Mouse (Mus musculus): ENCODE measurements around the gene Gm1604a. TPM values are rescaled to one million over a fixed set of nuclear protein-coding genes. Genes with fewer than 3 reads are reported as not detected.
"Not testable (repeated sequence)": the region's sequence is repeated elsewhere in the genome, so short reads cannot be mapped to it uniquely, and the experiment has no call there.

The Gm1604a gene
- polyA plus RNA-seq, 1 experiment from 2014 or later = not detected

DNA sequence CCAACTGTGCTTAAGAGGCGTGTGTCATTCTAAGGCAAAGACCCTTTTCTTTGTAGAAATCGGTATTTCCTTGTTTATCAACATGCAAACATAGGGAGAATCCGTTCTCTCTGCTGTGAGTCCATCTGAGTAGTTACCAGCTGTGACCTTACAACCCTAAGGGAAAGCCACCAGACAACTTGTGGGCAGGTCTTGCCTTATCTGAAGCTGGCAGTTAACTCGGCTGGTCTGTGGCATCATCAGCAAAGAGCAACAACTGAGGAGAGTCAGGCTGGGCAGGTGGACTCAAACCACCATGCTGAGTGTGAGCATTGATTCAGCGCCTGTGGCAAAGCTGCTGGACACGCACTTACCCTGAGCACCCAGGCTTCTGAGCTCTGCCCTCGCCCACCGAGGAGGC, 90.9 kb downstream of the Gm1604a start:
- H3K27me3 ChIP-seq (ENCODE audit: control insufficient read depth, insufficient read depth, low read length); H3K4me2 ChIP-seq (ENCODE audit: low read depth, low read length): not testable (repeated sequence)

DNA sequence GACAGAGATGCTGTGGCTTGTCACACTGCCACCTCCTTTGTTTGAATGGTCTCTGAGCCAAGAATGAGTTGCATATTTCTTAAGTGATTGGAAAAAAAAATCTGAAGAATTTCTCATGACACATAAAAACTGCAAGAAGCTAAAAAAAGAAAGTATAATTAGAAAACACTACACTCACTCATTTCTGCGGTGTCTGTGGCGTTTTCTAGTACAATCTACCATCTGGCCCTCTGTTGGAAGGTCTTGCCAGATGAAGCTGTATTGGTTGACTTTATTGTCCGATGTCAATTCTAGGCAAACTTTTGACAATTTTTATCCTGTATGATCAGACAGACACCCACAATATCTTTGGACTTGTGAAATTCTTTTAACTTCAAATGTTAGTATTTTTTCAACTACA, 95.5 kb downstream of the Gm1604a start:
- not testable (repeated sequence) for H3K27ac ChIP-seq (replicated peaks; ENCODE audit: low read depth, low read length); DNase-seq (ENCODE audit: low spot score); H3K36me3 ChIP-seq (replicated peaks; ENCODE audit: control insufficient read depth, insufficient read depth, low read depth, low read length); H3K27me3 ChIP-seq (ENCODE audit: control insufficient read depth, insufficient read depth, low read length); H3K9ac ChIP-seq (replicated peaks; ENCODE audit: low read length); H3K4me3 ChIP-seq (ENCODE audit: low read depth, low read length); H3K9me3 ChIP-seq (replicated peaks; ENCODE audit: control insufficient read depth, low read length); H3K4me1 ChIP-seq (ENCODE audit: control insufficient read depth, insufficient read depth, low read length); H3K4me2 ChIP-seq (ENCODE audit: low read depth, low read length); ATAC-seq (replicated peaks; ENCODE audit: insufficient number of reproducible peaks, low FRiP score, low TSS enrichment, low read depth)
- WGBS = 89% methylated on average over 3 of the region's 3 CpGs

More for the DNA sequence above, 90.9 kb downstream of the Gm1604a start:
- not testable (repeated sequence) for H3K9ac ChIP-seq (replicated peaks; ENCODE audit: low read length); DNase-seq (ENCODE audit: low spot score); H3K4me3 ChIP-seq (ENCODE audit: low read depth, low read length); H3K36me3 ChIP-seq (replicated peaks; ENCODE audit: control insufficient read depth, insufficient read depth, low read depth, low read length); ATAC-seq (replicated peaks; ENCODE audit: insufficient number of reproducible peaks, low FRiP score, low TSS enrichment, low read depth); H3K9me3 ChIP-seq (replicated peaks; ENCODE audit: control insufficient read depth, low read length); H3K27ac ChIP-seq (replicated peaks; ENCODE audit: low read depth, low read length); H3K4me1 ChIP-seq (ENCODE audit: control insufficient read depth, insufficient read depth, low read length)
- WGBS = 85% methylated on average over 6 of the region's 8 CpGs

GRCm38 (mm10) chr17:7122554-7122953, 97.2 kb downstream of the Gm1604a start:
- DNase-seq (ENCODE audit: low spot score); H3K4me2 ChIP-seq (ENCODE audit: low read depth, low read length); H3K4me1 ChIP-seq (ENCODE audit: control insufficient read depth, insufficient read depth, low read length); H3K36me3 ChIP-seq (replicated peaks; ENCODE audit: control insufficient read depth, insufficient read depth, low read depth, low read length); H3K9me3 ChIP-seq (replicated peaks; ENCODE audit: control insufficient read depth, low read length); ATAC-seq (replicated peaks; ENCODE audit: insufficient number of reproducible peaks, low FRiP score, low TSS enrichment, low read depth); H3K9ac ChIP-seq (replicated peaks; ENCODE audit: low read length); H3K4me3 ChIP-seq (ENCODE audit: low read depth, low read length); H3K27ac ChIP-seq (replicated peaks; ENCODE audit: low read depth, low read length); H3K27me3 ChIP-seq (ENCODE audit: control insufficient read depth, insufficient read depth, low read length): not testable (repeated sequence)
- 73% methylated on average over 11 of the region's 11 CpGs for WGBS

GRCm38 (mm10) chr17:7126475-7126874, 101.1 kb downstream of the Gm1604a start:
- H3K9ac ChIP-seq (replicated peaks; ENCODE audit: low read length); H3K27me3 ChIP-seq (ENCODE audit: control insufficient read depth, insufficient read depth, low read length); H3K9me3 ChIP-seq (replicated peaks; ENCODE audit: control insufficient read depth, low read length); ATAC-seq (replicated peaks; ENCODE audit: insufficient number of reproducible peaks, low FRiP score, low TSS enrichment, low read depth); DNase-seq (ENCODE audit: low spot score); H3K4me3 ChIP-seq (ENCODE audit: low read depth, low read length); H3K4me2 ChIP-seq (ENCODE audit: low read depth, low read length); H3K27ac ChIP-seq (replicated peaks; ENCODE audit: low read depth, low read length); H3K36me3 ChIP-seq (replicated peaks; ENCODE audit: control insufficient read depth, insufficient read depth, low read depth, low read length); H3K4me1 ChIP-seq (ENCODE audit: control insufficient read depth, insufficient read depth, low read length): not testable (repeated sequence)
- 71% methylated on average over 5 of the region's 10 CpGs for WGBS

DNA sequence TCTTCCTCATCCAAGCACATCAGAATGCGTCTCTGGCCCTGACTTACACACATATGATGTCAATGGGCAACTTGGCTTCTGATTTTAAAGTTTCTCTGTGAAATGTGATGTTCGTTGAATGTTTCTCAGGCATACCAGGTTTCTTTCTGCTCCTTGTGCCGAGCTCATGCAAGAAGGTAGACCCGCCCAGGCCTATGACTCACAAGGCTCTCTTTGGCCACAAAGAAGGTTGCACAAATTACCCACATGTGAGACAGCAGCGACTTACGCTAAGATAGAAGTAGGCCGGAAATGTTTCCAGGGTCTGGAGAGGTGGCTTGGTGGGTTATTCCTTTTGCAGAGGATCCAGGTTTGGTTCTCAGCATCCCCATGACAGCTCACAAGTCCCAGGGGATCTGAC, 108.6 kb downstream of the Gm1604a start:
- H3K36me3 ChIP-seq (replicated peaks; ENCODE audit: control insufficient read depth, insufficient read depth, low read depth, low read length); H3K4me2 ChIP-seq (ENCODE audit: low read depth, low read length); DNase-seq (ENCODE audit: low spot score); H3K4me3 ChIP-seq (ENCODE audit: low read depth, low read length); H3K27ac ChIP-seq (replicated peaks; ENCODE audit: low read depth, low read length); ATAC-seq (replicated peaks; ENCODE audit: insufficient number of reproducible peaks, low FRiP score, low TSS enrichment, low read depth); H3K9ac ChIP-seq (replicated peaks; ENCODE audit: low read length); H3K9me3 ChIP-seq (replicated peaks; ENCODE audit: control insufficient read depth, low read length); H3K4me1 ChIP-seq (ENCODE audit: control insufficient read depth, insufficient read depth, low read length); H3K27me3 ChIP-seq (ENCODE audit: control insufficient read depth, insufficient read depth, low read length): not testable (repeated sequence)
- WGBS = no CpG with 5 or more reads among the region's 7 CpGs

DNA sequence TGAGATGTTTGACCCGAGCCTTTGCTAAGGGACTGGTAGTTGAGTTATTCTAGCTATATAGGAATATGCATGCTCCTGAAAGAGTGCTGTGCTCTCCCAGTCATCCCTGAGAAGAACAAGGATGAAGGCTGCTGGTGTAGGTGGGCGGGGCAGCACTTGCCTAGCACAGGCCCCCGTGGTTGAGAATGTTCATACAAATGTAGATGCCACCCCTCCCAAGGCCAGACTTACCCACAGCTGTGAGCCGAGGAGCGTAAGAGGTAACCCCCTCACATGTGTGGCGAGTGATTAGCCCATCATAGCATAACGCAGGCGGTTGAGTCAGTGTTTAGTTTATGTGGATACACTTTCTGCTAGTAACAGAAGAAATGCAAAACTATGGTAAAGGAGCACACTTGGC, 109.9 kb downstream of the Gm1604a start:
- H3K4me1 ChIP-seq (ENCODE audit: control insufficient read depth, insufficient read depth, low read length); DNase-seq (ENCODE audit: low spot score); H3K9ac ChIP-seq (replicated peaks; ENCODE audit: low read length); H3K27me3 ChIP-seq (ENCODE audit: control insufficient read depth, insufficient read depth, low read length); H3K27ac ChIP-seq (replicated peaks; ENCODE audit: low read depth, low read length); H3K9me3 ChIP-seq (replicated peaks; ENCODE audit: control insufficient read depth, low read length); H3K4me2 ChIP-seq (ENCODE audit: low read depth, low read length); ATAC-seq (replicated peaks; ENCODE audit: insufficient number of reproducible peaks, low FRiP score, low TSS enrichment, low read depth); H3K36me3 ChIP-seq (replicated peaks; ENCODE audit: control insufficient read depth, insufficient read depth, low read depth, low read length); H3K4me3 ChIP-seq (ENCODE audit: low read depth, low read length): not testable (repeated sequence)
- WGBS = 79% methylated on average over 7 of the region's 8 CpGs

Other genes with a start within 250 kb of the Gm1604a start
- 45.4 and 46.9 TPM in 2 replicates for gene Ezr, start 242.8 kb upstream of the Gm1604a start, polyA plus RNA-seq (2014; fragmentation: Nextera tagmentation; extraction: Ambion mirVana)
- 36.7 and 37.3 TPM in 2 replicates for gene Rsph3b, start 76.9 kb upstream of the Gm1604a start, polyA plus RNA-seq (2014; fragmentation: Nextera tagmentation; extraction: Ambion mirVana)
- gene Tagap1, start 64.4 kb upstream of the Gm1604a start, polyA plus RNA-seq (2014; fragmentation: Nextera tagmentation; extraction: Ambion mirVana) = 63.1 and 70.3 TPM in 2 replicates
- gene Rnaset2b, start 54.9 kb upstream of the Gm1604a start, polyA plus RNA-seq (2014; fragmentation: Nextera tagmentation; extraction: Ambion mirVana) = 148 and 153 TPM in 2 replicates
- gene Gm49721, start 46.7 kb upstream of the Gm1604a start, polyA plus RNA-seq (2014; fragmentation: Nextera tagmentation; extraction: Ambion mirVana) = 0.24 TPM in 1 of 2 replicates, not detected in the other
- 20.4 and 21.4 TPM in 2 replicates for gene Rps6ka2, start 144.5 kb downstream of the Gm1604a start, polyA plus RNA-seq (2014; fragmentation: Nextera tagmentation; extraction: Ambion mirVana)